Mouse (Mus musculus) kidney, adult 2 months (tissue): ENCODE results near the gene Gtf2h1.

Experiments used
- CTCF ChIP-seq: fragments of 200-500 bp; conservative IDR thresholded peaks from 2 replicates; pipeline ENCODE4 v1.5.1; 2011; ENCODE audit warnings: low read depth, mild to moderate bottlenecking, control low read depth, low read length, moderate library complexity, mixed read lengths; ENCODE audit not compliant: insufficient read depth, insufficient read length
- POLR2A ChIP-seq: fragments of 200-500 bp; IDR thresholded peaks from one replicate; pipeline ENCODE4 v1.6.1; 2011; ENCODE audit warnings: low read depth, low read length, control low read depth

DNA sequence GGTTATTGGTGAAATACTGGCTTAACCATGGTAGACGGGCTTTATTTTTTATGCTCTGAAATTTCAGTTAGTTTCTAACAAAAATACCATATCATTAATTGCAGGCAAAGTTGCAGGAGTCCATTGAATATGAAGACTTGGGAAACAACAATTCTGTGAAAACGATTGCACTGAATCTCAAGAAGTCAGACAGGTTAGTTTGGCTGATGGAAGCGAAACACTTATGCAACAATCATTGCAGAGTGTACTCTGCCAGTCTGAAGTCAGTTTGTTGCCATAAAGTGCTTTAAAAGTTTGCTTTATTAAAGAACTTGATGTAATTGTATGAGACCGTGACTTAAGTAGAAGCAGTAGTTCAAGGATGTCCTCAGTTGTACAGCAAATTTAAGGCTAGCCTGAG, 18.1 kb downstream of the Gtf2h1 start:
- no peak for TF ChIP-seq CTCF
- TF ChIP-seq POLR2A, result no peak
